Mouse (Mus musculus) kidney, embryonic 14.5 days (tissue): ENCODE measurements at regions not wholly inside any gene's neighbourhood (a gene's known extent, or its start where the extent isn't known, plus 50 kb on each side); places are given as distances from the start of the nearest gene placed in this dataset.

ENCODE experiments used
- ATAC-seq: fragments of 200-750 bp; cut with Nextera tagmentation; 2 replicates; pipeline ENCODE4 v1.8.0; 2017; ENCODE audit warnings: moderate number of reproducible peaks, mild to moderate bottlenecking, moderate TSS enrichment, moderate library complexity; ENCODE audit not compliant: low FRiP score, low TSS enrichment
- H3K27ac ChIP-seq: fragments of 300-500 bp; sonication (generic); 2 replicates; pipeline ENCODE4 v1.5.1; 2014; ENCODE audit warnings: low read depth, mild to moderate bottlenecking, low read length, moderate library complexity, mixed read lengths
- H3K27me3 ChIP-seq: fragments of 300-500 bp; sonication (generic); 2 replicates; pipeline ENCODE4 v1.6.1; 2014; ENCODE audit warnings: mild to moderate bottlenecking, low read length; ENCODE audit not compliant: control insufficient read depth, insufficient read depth
- H3K36me3 ChIP-seq: fragments of 300-500 bp; sonication (generic); 2 replicates; pipeline ENCODE4 v1.6.1; 2014; ENCODE audit warnings: low read length, mixed read lengths; ENCODE audit not compliant: control insufficient read depth, insufficient read depth
- H3K4me1 ChIP-seq: fragments of 300-500 bp; sonication (generic); 2 replicates; pipeline ENCODE4 v1.6.1; 2014; ENCODE audit warnings: low read length, mixed read lengths; ENCODE audit not compliant: control insufficient read depth, insufficient read depth
- H3K4me2 ChIP-seq: fragments of 300-500 bp; sonication (generic); replicated peaks from 2 replicates; pipeline ENCODE4 v1.6.1; 2014; ENCODE audit warnings: low read depth, mild to moderate bottlenecking, low read length
- H3K4me3 ChIP-seq: fragments of 300-500 bp; sonication (generic); 2 replicates; pipeline ENCODE4 v1.5.1; 2014; ENCODE audit warnings: mild to moderate bottlenecking, low read length
- H3K9ac ChIP-seq: fragments of 300-500 bp; sonication (generic); 2 replicates; pipeline ENCODE4 v1.6.1; 2014; ENCODE audit warnings: low read depth, mild to moderate bottlenecking, low read length, moderate library complexity
- H3K9me3 ChIP-seq: fragments of 300-500 bp; sonication (generic); 2 replicates; pipeline ENCODE4 v1.6.1; 2016; ENCODE audit warnings: low read length; ENCODE audit not compliant: control insufficient read depth
- WGBS: fragments of 180-500 bp; shearing (Covaris S2); extraction: QIAGEN DNeasy Blood & Tissue Kit; methylation state at CpG from one replicate; pipeline ENCODE4 v1.1.7; 2014; 5-methylcytosine and 5-hydroxymethylcytosine counted together

- no peaks in the 10 kb centered on the region for H3K27me3 ChIP-seq
- no peak overlapping the region for H3K9ac ChIP-seq
- H3K9me3 ChIP-seq, result no peaks in the 10 kb centered on the region
- no peak for ATAC-seq
- H3K4me3 ChIP-seq, result no peak overlapping the region
- H3K4me2 ChIP-seq, result no peak overlapping the region
- no peaks in the 10 kb centered on the region for H3K36me3 ChIP-seq
- H3K27ac ChIP-seq, result no peak overlapping the region
- WGBS, result 64% methylated on average over 2 of the region's 2 CpGs
- no peaks in the 10 kb centered on the region for H3K4me1 ChIP-seq
These were observed 124.9 kb upstream of the A430005L14Rik start for GRCm38 (mm10) chr4:153832151-153832550.

- Histone ChIP-seq H3K36me3 (no peaks in the 10 kb centered on the region), H3K27me3 (peaks cover 5% of the 10 kb centered on the region; the same call in 1 of the 2 replicates), H3K9me3 (no peaks in the 10 kb centered on the region), H3K4me1 (0 out of 2 replicates have a peak, but pooled peaks cover 3% of the 10 kb centered on the region), H3K4me2 (no peak overlapping the region), H3K4me3 (no peak overlapping the region), H3K9ac (no peak overlapping the region), H3K27ac (no peak overlapping the region)
- no peak for ATAC-seq
- 81% methylated on average over 6 of the region's 6 CpGs for WGBS
These were observed 112.3 kb upstream of the A430005L14Rik start for GRCm38 (mm10) chr4:153844766-153845165.

- H3K27ac ChIP-seq, result no peak overlapping the region
- peaks cover 5% of the 10 kb centered on the region; the same call in 1 of the 2 replicates for H3K27me3 ChIP-seq
- ATAC-seq, result no peak
- no peak overlapping the region for H3K4me2 ChIP-seq
- no peaks in the 10 kb centered on the region for H3K9me3 ChIP-seq
- no peak overlapping the region for H3K9ac ChIP-seq
- 70% methylated on average over 3 of the region's 3 CpGs for WGBS
- 0 out of 2 replicates have a peak, but pooled peaks cover 3% of the 10 kb centered on the region for H3K4me1 ChIP-seq
- no peaks in the 10 kb centered on the region for H3K36me3 ChIP-seq
- H3K4me3 ChIP-seq, result no peak overlapping the region
These were observed 108.8 kb upstream of the A430005L14Rik start for GRCm38 (mm10) chr4:153848274-153848673.

- 49% methylated on average over 11 of the region's 11 CpGs for WGBS
- H3K4me1 ChIP-seq, result 0 out of 2 replicates have a peak, but pooled peaks cover 1% of the 10 kb centered on the region
- no peak overlapping the region for H3K4me3 ChIP-seq
- ATAC-seq, result no peak
- H3K27me3 ChIP-seq, result peaks cover 5% of the 10 kb centered on the region; the same call in 1 of the 2 replicates
- H3K9me3 ChIP-seq, result no peaks in the 10 kb centered on the region
- no peak overlapping the region for H3K4me2 ChIP-seq
- no peaks in the 10 kb centered on the region for H3K36me3 ChIP-seq
- no peak overlapping the region for H3K27ac ChIP-seq
- no peak overlapping the region for H3K9ac ChIP-seq
These were observed 106.9 kb upstream of the A430005L14Rik start for GRCm38 (mm10) chr4:153850186-153850585.

- 69% methylated on average over 9 of the region's 9 CpGs for WGBS
- no peak for ATAC-seq
- Histone ChIP-seq H3K4me2 (no peak overlapping the region), H3K36me3 (no peaks in the 10 kb centered on the region), H3K4me1 (no peaks in the 10 kb centered on the region), H3K27ac (no peak overlapping the region), H3K27me3 (no peaks in the 10 kb centered on the region), H3K9ac (no peak overlapping the region), H3K4me3 (no peak overlapping the region), H3K9me3 (no peaks in the 10 kb centered on the region)
These were observed 102.8 kb upstream of the A430005L14Rik start for GRCm38 (mm10) chr4:153854084-153854747.

- Histone ChIP-seq H3K4me1 (no peaks in the 10 kb centered on the region), H3K9ac (no peak overlapping the region), H3K4me2 (no peak overlapping the region), H3K27ac (no peak overlapping the region), H3K27me3 (no peaks in the 10 kb centered on the region), H3K4me3 (no peak overlapping the region), H3K9me3 (no peaks in the 10 kb centered on the region), H3K36me3 (no peaks in the 10 kb centered on the region)
- ATAC-seq, result no peak
- WGBS, result 48% methylated on average over 4 of the region's 4 CpGs
These were observed 102.3 kb upstream of the A430005L14Rik start for GRCm38 (mm10) chr4:153854748-153855092.

GRCm38 (mm10) chr4:153861420-153861819, 95.6 kb upstream of the A430005L14Rik start:
- 59% methylated on average over 8 of the region's 8 CpGs for WGBS
- H3K4me2 ChIP-seq, result no peak overlapping the region

GRCm38 (mm10) chr4:153862121-153862660, 94.8 kb upstream of the A430005L14Rik start:
- no peak overlapping the region for H3K4me2 ChIP-seq
- H3K36me3 ChIP-seq, result no peaks in the 10 kb centered on the region
- H3K4me1 ChIP-seq, result no peaks in the 10 kb centered on the region
- H3K27ac ChIP-seq, result no peak overlapping the region
- no peak overlapping the region for H3K4me3 ChIP-seq
- no peaks in the 10 kb centered on the region for H3K27me3 ChIP-seq
- 82% methylated on average over 10 of the region's 12 CpGs for WGBS
- no peak for ATAC-seq
- H3K9me3 ChIP-seq, result no peaks in the 10 kb centered on the region
- no peak overlapping the region for H3K9ac ChIP-seq

More at GRCm38 (mm10) chr4:153861420-153861819, 95.6 kb upstream of the A430005L14Rik start:
- H3K4me3 ChIP-seq, result no peak overlapping the region
- no peaks in the 10 kb centered on the region for H3K27me3 ChIP-seq
- no peak overlapping the region for H3K27ac ChIP-seq
- ATAC-seq, result no peak
- H3K9ac ChIP-seq, result no peak overlapping the region
- H3K4me1 ChIP-seq, result no peaks in the 10 kb centered on the region
- no peaks in the 10 kb centered on the region for H3K9me3 ChIP-seq
- no peaks in the 10 kb centered on the region for H3K36me3 ChIP-seq

GRCm38 (mm10) chr4:153872346-153872745, 84.7 kb upstream of the A430005L14Rik start:
- no peak overlapping the region for H3K27ac ChIP-seq
- H3K4me3 ChIP-seq, result no peak overlapping the region
- H3K9ac ChIP-seq, result no peak overlapping the region
- H3K36me3 ChIP-seq, result no peaks in the 10 kb centered on the region
- H3K4me1 ChIP-seq, result no peaks in the 10 kb centered on the region
- 0 out of 2 replicates have a peak, but pooled peaks cover 2% of the 10 kb centered on the region for H3K9me3 ChIP-seq
- no peak overlapping the region for H3K4me2 ChIP-seq
- WGBS, result 74% methylated on average over 3 of the region's 3 CpGs
- H3K27me3 ChIP-seq, result no peaks in the 10 kb centered on the region
- no peak for ATAC-seq
